Mouse (Mus musculus): ENCODE measurements around the gene Fndc11.
A peak's percentile ranks its signal among the peaks of the same experiment; 100 is the strongest.
"Not testable (repeated sequence)": the region's sequence is repeated elsewhere in the genome, so short reads cannot be mapped to it uniquely, and the experiment has no call there.

The Fndc11 gene

GRCm38 (mm10) chr2:181219538-181220216, at the start of gene Fndc11:
Gene Fndc11 (plus strand): TSS chr2:181220013.
- DNase-seq = peak; percentile 85

DNA sequence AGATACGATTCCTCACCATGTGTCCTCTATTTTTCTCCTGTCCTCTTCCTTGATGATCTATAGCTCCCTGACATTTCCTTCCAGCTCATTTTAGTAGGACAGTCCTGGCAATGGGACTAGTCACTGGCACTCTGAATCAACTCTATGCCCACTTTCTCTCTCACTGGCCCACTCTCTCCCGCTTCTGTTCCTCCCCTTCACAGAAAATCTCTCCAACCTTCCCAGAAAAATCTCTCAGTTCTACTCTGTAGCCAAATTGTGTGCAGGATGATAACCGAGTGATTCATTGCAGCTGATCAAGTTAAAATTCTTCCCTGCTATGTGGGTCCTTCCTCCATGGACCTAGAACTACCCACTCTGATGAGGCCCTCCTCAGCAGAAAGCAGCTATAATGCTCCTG, 45.2 kb upstream of the Fndc11 start:
- no peak for DNase-seq

- no peak for DNase-seq
Observed at GRCm38 (mm10) chr2:181178015-181178414, 41.8 kb upstream of the Fndc11 start.

GRCm38 (mm10) chr2:181178471-181178870, 41.3 kb upstream of the Fndc11 start:
- no peak for DNase-seq

DNA sequence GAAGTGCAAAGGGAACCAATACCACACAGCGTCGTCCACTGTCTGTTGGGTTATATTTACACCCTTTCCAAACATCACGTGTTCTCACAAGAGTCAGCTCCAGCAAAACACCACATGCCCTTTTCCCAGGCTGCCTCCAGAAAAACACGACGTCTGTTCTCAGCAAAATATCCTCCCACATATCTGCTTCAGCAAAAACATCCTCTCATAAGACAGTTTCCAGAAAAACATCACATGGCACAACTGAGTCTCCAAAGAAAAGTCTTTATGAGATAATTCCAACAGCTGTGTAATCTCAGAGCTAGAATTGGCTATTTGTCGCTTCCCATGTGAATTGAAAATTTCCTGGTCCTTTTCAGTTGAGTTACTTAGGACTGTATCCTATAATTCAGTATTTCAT, 38.9 kb upstream of the Fndc11 start:
- DNase-seq = no peak

- peak; percentile 88 for DNase-seq
Observed at GRCm38 (mm10) chr2:181186635-181187034, 33.2 kb upstream of the Fndc11 start.

DNA sequence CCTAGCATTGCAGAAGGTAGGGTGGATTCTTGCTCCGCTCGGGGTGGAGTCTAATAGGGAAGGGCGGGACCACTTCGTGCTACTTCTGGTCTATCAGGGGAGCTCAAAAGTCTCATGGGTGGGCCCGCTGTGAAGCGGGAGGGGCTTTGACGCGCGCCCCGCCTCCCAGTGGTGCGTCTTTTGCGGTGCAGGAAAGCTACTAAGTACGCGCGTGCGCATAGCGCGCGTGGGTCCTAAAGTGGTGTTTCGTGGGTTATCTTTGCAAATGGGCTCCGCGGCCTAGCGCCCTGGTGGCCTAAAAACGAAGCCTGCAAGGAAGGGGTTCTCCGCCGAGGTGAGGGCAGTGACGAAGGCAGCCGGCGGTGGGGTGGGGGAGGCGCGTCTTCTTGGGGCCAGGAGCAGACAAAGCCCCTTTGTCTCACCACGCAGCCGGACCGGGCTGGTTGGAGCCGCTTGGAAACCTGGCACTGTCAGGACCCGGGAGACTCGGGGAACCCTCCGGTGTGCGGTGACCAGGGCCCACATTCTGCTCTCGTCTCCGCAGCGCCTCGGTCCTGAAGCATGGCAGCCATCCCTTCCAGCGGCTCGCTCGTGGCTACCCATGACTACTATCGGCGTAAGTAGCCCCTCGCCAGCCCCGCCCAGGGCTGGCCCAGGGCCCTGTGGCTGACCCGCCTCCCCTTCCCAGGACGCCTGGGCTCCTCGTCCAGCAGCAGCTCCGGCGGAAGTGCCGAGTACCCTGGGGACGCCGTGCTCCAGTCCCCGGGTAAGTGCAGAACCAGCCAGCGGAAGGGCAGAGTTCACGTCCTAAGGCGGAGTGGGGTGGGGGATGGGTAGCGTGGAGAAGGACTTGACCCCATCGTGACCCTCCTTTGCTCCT, 32.5 kb upstream of the Fndc11 start, which contains the start of gene Ppdpf:
TSS of gene Ppdpf (plus strand) at position 127 of the 880 bp plus-strand sequence.
- DNase-seq = peak; percentile 93

- peak; percentile 24 for DNase-seq
Observed at GRCm38 (mm10) chr2:181188681-181189080, 31.1 kb upstream of the Fndc11 start.

DNA sequence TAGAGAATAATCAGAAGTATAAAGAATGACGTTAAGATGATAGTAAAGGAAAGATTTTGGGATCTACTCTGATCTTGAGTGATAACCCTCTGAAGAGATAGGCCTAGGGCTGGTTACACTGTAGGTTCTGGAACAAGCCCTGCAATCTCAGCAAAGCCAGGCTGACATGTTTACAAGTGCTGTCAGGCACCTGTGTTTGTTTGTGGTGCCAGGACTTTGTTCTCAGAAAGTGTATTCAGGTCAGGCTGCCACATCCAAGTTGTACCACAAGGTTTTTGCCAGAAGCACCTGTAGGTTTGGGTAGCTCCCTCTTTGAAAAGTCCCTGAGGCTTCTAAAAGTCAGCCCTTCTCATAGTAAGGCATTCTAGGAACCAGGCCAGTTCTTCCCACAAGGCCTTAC, 30.5 kb upstream of the Fndc11 start:
- DNase-seq = no peak

DNA sequence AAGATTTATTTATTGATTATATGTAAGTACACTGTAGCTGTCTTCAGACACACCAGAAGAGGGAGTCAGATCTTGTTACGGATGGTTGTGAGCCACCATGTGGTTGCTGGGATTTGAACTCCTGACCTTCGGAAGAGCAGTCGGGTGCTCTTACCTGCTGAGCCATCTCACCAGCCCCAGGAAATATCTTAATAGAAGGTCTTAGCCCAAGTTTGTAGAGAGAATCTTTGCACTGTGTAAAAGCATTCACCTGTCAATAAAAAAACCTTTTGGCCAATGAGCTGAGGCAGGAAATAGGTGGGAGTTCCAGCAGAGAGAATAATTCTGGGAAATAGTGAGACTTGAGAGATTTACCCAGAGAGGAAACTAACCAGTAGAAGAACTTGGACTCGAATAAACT, 28.4 kb upstream of the Fndc11 start:
- DNase-seq = not testable (repeated sequence)

DNA sequence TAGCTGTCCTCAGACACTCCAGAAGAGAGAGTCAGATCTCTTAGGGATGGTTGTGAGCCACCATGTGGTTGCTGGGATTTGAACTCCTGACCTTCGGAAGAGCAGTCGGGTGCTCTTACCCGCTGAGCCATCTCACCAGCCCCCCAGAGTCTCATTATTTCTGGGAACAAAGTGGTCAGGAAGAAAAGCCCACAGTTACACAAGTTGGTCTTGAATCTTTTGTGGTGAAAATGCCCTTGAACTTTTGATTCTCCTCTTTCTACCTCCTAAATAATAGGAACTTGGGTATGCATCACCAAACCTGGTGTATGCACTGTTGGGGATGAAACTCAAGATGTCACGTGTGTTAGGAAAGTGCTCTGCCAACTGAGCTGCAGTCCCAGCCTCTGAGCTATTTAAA, 27.9 kb upstream of the Fndc11 start:
- DNase-seq = no peak

- DNase-seq = no peak
Observed at GRCm38 (mm10) chr2:181193044-181193443, 26.8 kb upstream of the Fndc11 start.

DNA sequence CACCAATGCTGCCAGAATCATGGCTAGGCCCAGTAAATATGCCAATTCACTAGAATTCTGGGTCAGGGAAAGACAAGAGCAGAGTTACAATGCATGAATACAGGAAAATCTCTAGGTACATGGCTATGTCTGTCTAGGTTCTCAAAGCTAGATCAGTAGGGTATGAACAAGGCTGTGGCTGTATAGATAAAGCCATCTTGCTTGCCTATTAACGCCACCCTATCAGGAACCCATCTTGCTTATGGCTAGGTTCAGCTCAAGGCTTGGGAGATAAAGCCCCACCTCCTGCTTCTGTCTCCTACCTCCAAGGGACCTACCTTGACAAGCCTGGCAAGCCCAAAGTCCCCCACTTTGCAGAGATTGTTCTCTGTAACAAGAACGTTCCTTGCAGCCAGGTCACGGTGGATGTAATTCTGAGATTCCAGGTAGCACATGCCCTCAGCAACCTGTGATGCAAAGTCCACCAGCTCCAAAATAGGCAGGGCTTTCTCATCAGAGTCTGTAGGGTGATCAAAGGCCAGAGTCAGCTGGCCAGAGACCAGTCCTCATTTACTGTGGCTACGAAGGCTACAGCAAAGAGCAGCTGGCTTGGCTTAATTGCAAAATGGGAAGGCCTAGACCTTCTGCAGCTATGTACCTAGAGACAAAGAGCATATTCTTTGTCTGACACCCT, 23.0 kb upstream of the Fndc11 start:
- DNase-seq = no peak

DNA sequence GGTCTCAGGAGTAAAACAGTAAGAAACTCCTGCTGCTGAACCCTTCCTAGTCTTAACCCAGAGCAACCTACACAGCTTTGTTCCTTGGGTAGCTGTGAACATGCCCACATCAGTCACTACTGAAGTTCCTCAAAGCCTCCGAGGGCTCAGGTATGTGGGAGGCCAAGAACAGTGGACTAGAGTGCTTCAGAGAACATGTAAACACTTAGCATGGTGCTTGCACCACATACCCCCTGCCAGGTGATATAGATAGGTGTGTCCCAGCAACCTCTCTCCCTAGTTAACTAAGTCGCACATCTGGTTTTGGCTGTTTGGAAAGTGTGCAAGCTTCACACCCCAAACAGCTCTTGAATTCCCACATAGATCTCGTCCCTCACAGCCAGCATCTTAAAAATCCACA, 18.2 kb upstream of the Fndc11 start:
- no peak for DNase-seq

- no peak for DNase-seq
Observed at GRCm38 (mm10) chr2:181202422-181202821, 17.4 kb upstream of the Fndc11 start, which contains the start of gene Ptk6. Gene Ptk6 (minus strand): TSS chr2:181202789.

GRCm38 (mm10) chr2:181202886-181203285, 16.9 kb upstream of the Fndc11 start:
- DNase-seq = no peak

- DNase-seq = no peak
Observed at GRCm38 (mm10) chr2:181205678-181206077, 14.1 kb upstream of the Fndc11 start.

DNA sequence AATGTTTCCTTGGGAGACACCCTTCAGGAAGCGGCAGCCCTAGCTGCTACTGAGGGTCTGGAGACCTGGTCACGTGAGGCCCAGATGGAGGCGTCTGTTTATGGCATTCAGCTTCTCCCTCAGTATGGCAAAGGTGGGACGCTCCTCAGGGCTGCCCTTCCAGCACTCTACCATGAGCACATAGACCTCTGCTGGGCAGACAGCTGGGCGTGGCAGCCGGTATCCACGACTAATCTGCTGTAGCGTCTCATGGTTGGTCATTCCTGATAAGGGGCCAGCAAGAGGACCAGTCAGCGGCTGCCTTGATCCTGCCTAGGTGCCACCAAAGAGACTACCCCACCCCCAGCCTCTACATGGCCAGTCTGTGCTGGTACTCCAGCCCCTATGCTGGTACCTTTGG, 13.7 kb upstream of the Fndc11 start:
- DNase-seq = no peak

DNA sequence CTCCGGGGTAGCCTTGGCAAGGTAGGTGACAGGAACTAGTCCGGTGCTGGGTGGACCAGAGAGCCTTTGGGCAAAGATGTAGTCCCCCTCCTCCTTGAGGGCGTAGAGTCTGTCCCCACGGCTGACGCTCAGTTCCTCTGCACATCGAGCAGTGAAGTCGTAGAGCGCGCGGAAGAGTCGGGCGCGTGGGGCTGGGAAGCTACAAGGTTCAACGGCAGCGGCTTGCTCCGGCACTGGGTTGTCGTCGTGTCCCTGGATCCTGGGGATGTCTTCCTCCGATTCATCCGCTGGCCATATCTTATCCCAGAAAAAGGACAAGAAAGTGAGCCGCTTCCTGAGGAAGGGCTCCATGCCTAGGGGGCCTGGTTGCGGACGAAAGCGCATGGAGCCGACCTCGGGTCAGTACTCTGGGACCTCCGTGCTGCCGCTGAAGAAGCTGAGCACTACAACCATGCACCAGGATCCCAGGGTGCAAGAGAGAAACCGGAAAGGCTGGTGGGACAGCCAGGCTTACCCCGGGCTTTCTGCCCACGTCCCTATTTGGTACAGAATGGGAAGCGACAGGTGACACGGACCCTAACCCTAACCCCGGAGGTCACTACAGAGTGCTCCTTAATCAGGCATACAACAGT, 7.3 kb upstream of the Fndc11 start:
- no peak for DNase-seq

DNA sequence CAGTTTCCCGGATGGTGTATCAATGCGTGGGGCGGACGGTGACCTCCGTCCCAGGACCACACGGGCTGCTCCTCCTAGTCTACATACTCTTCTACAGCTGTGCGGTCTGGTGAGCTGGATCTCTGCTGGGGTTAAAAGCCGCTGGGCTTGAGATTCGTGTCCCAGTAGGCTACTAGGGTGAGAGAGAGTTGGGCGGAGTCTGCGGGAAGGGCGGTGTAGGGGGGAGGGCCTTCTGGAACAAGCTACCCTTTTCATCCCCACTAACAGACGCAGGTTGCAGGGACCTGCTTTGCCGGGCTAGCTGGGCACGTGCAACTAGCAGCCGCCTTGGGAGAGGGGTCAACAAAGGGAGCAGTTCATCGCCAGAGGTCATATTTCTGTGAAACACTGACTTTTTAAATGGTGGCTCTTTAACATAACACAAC, 6.8 kb upstream of the Fndc11 start, which contains the start of gene Srms:
TSS of gene Srms (minus strand) at position 165 of the 425 bp plus-strand sequence.
- DNase-seq = peak; percentile 58

- DNase-seq = no peak
Observed at GRCm38 (mm10) chr2:181216037-181216436, 3.8 kb upstream of the Fndc11 start.

GRCm38 (mm10) chr2:181218881-181219485, 830 bp upstream of the Fndc11 start:
- DNase-seq = no peak

Data from lung, postnatal 14 days (tissue).